Mouse (Mus musculus) adrenal gland, adult 8-10 months (tissue): ENCODE data around the gene Lef1. TPM values are rescaled to one million over a fixed set of nuclear protein-coding genes. Genes with fewer than 3 reads are reported as not detected.

ENCODE experiments used
- DNase-seq: peaks from one replicate; pipeline ENCODE4 v3.0.0; 2022
- total RNA-seq, 4 experiments: library from RNA; stranded (reverse); gene quantifications; 2 replicates each; pipeline ENCODE4 v1.2.4; 2022

The Lef1 gene
- total RNA-seq, 4 experiments from 2014 or later: 9.3 to 21.7 (median 13.4) TPM

GRCm38 (mm10) chr3:131251601-131252000 is 141.3 kb downstream of the Lef1 start:
- no peak for DNase-seq

GRCm38 (mm10) chr3:131254991-131255390 is 144.7 kb downstream of the Lef1 start:
- DNase-seq: no peak

GRCm38 (mm10) chr3:131255399-131255981 is 145.2 kb downstream of the Lef1 start:
- DNase-seq: no peak

DNA sequence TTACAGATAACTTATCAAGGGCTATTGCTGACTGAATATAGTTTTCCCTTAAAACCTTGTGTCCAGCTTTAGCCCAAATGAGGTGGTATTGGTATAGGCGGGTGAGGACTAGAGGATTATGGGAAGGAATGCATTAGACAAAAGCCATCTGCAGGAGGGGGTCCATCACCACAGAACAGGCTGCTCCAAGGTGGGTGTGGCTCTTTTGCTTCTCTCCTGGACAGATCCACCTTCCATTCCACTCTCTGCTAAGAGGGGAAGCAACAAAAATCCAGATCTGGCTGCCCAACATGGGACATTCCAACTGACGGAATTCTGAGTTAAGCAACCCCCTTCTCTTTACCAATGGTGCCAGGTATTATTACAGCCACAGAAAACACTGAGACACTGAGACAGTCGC is 148.7 kb downstream of the Lef1 start:
- no peak for DNase-seq

- no peak for DNase-seq
These were observed 149.2 kb downstream of the Lef1 start for GRCm38 (mm10) chr3:131259392-131259965.

GRCm38 (mm10) chr3:131260418-131260817 is 150.1 kb downstream of the Lef1 start:
- DNase-seq: no peak

DNA sequence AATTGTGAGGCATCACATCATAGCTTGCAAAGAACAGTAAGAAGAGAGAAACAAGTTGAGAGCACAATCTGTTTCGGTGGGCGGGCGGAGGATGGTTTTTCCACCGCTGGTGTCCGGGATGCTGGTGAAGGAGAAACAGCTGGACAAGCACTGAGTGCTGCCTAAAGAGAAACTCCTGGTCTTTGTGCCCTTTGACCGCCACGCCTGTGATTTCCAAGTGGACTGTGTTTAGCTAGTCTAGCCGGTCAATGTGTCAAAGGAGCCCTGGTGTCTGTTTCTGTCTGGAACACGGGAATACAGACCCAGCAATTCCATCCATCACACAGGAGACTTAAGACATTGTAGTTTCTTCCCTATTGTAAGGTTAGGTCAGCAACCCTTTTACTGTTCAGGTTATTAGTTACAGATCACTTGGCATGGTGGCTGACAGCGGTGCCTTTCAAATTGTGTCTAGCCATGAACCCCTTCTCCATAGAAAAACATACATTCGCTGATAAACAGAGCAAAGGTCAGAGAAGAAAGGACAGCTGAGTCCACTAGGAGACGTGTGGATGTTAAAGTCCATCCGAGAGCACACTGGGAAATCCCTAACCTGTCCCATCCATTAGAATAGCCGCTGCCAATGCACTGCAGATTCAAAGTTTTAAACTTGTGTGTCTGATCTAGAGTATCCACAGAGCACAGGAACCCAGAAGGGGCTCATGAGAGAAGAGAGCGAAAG is 153.7 kb downstream of the Lef1 start:
- DNase-seq: no peak

GRCm38 (mm10) chr3:131265516-131265915 is 155.2 kb downstream of the Lef1 start:
- no peak for DNase-seq

DNA sequence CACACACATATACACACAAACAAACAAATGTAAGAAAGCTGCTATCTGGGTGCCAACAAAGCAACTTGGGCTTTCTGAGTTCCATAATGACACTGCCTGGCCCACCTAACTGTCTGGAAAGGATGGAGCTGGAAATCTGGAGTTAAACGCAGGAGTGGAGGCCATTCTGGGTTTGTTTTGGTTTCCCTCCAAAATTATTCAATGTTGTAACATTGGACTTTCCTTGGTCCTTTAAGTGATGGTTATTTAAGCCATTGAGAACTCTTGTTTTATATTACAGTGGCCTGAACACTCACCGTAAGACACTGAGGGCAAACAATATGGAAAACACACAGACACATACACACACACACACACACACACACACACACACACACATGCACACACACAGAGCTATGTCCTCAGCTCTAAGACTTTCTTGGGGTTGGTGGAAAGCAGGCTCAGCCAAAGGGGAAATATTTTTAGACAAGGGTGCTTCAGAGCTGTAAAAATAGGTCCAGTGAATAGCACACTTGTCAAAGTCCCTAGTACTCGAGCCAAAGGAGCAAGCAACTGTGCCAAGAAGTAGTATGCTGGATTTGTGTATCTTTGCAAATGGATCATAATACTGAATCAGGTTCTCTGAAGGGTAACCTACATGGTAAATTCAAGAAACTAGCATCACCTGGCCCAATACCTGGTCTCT is 156.2 kb downstream of the Lef1 start:
- no peak for DNase-seq

DNA sequence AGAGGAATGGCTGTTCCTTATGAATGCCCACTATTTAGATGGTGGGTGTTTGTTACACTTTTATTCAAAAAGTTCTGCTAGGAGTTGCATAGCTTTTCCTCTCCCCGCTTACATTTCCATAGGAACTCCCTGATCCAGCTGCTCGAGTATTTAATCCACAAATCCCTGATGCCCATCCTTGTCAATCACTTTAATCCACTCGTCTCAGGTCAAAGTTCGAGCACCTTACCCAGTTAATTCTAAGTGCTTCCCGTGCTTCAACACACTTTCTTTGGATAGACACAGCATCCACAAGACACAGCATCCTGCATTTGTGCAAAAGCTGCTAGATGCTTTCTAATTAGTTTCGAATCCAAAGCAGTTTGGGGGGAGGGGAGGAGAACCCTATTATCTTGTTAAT is 160.1 kb downstream of the Lef1 start:
- DNase-seq: no peak

DNA sequence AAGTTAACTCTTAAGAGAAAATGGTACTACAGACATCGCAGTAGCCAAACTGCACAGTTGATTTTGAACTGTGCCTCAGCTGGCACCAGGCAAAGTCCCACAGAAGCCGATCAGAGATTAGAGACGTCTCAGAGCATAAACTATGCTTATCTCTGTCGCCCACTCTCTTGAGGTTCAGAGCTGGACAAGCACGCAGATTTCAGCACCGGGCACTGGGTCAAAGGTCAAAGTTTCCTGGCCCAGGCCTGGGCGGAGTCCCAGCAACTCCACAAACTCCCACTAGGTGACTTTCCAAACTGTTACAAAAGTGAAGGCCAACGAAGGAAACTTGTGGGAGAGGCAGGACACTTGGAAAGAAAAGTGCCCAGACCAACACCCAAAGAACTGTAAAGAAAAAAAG is 160.9 kb downstream of the Lef1 start:
- DNase-seq: peak; percentile 67

- peak; percentile 79 for DNase-seq
These were observed 161.5 kb downstream of the Lef1 start, which contains the start of gene Hadh for GRCm38 (mm10) chr3:131271559-131272373. Gene Hadh, minus strand, starts transcription at chr3:131272101.

DNA sequence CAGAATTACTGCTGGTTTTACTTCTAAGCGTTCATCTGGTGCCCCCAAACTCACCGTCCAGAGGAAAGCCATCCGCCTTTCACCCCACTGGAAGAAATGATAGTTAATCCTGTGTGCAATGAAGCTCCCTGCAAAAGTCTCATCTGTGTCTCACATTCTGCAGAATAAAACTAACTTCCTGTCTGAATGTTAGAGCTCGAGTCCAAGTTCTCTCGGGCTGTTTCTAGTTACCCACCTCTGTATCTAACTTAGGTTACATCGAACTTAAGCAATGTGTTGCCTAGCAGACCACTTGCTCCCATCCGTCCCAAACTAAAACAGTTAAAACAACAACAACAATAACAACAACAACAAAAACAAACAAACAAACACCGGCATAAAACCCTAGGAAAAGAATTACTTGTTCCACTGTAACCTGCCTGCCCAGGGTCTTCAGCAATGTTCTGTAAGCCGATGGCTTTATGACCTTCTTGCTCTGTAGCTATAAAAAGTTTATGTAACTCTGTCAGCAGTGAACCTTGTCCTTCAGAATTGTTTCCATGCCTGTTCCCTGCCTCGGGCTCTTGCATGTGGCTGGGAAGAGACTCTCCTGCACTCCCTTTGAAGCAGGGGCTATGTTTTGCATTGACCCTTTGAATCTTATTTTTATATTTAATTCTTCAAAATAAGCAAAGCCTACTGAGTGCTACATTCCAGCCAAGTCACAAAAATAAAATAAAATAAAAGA is 162.3 kb downstream of the Lef1 start:
- no peak for DNase-seq

Other genes starting within 250 kb of the Lef1 start
- 100 to 1,000 TPM; 375 to 489 (median 428) TPM for gene Hadh, start 161.6 kb downstream of the Lef1 start, total RNA-seq
- gene Cyp2u1, start 192.8 kb downstream of the Lef1 start, total RNA-seq: 10 to 100 TPM; 11.6 to 19.1 (median 12.0) TPM